Mouse (Mus musculus): ENCODE results near the gene Lin7b.
"Not testable (repeated sequence)": the region's sequence is repeated elsewhere in the genome, so short reads cannot be mapped to it uniquely, and the experiment has no call there.

Gene Lin7b

DNA sequence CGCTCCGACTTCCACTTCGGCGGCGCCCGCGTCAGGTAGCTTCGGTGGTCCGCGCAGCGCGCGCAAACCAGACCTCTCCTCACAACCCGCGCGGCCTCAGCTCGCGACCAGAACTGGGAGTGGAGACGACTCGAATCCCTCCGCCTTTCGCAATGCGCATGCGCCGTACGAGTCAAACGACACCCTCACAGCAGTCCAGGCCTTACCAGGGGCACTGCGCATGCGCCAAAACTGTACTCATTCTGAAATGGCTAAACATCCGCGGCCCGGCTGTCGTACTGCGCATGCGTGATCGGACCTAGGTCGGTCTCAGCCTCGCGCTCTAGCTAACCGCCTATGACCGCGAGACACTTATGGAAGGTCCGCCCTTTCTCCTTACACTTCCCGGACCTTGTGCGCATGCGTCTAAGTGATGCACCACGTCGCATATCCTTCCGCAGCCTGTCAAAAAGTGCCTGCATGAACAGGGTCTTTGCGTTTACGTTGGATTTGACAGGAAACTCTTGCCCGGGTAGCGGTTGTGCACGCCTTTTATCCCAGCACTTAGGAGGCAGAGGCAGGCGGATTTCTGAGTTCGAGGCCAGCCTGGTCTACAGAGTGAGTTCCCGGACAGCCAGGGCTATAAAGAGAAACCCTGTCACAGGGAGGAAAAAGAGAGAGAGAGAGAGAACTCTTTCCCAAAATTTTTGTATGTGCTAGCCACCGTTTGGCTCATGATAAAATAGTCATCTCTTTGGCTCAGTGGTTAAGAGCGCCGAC, 25.4 kb upstream of the Lin7b start, which contains the start of gene Snrnp70:
Snrnp70 (minus strand) TSS at position 165 of the 759 bp plus-strand sequence.
- peak; percentile 100 for DNase-seq

DNA sequence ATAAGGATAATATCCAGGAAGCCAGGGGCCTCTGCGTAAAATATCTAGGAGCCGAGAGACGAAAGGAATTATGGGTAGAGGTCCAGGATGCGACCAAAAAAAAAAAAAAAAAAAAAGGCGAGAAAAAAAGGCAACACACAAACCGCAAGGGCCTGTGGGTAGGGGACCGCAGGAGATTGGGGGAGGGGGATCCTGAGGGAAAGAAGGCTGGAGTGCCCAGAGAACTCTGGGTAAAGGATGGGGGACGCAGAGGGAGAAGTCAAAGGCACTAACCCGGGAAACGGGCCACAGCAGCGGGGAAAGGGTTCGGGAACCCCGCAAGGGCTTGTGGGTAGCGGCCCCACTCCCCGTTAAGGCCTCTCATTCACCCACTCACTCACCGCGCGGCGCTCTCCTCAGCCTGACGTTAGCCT, 24.8 kb upstream of the Lin7b start:
- no peak for DNase-seq

DNA sequence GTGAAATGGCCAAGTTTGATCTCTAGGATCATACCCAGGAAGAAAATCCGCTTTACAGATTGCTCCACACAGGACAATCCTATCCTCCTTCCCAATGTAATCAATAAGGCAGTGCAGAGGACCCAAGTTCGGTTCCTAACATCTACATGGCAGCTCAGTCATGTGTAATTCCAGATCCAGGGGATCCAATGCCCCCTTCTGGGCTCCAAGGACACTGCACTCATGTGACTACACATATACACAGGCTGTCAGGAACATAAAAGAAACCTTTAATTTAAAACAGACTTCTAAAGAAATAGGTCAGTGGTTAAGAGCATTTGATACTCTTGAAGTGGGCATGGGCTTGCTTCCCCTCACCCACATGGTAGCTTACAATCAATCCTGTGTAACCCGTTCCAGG, 15.7 kb upstream of the Lin7b start:
- no peak for DNase-seq

DNA sequence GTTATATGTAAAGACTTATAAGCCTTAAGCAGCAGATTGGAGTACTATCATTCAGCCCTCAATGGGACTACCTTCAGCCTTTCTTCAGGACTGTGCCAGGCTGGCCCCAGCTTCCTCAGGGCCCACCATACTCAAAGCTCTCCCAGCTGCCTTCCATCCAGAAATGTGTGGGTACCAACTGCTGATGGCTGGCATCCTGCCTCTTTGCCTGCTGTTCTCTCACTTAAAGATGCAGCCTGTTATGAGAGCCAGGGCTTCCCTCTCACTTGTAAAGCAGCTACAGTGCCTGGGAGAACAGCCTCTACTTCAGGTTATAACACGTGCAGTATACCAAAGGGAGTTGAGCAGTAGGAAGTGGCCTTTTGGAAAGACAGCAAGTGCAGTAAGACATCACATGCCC, 5.7 kb upstream of the Lin7b start:
- no peak for DNase-seq

DNA sequence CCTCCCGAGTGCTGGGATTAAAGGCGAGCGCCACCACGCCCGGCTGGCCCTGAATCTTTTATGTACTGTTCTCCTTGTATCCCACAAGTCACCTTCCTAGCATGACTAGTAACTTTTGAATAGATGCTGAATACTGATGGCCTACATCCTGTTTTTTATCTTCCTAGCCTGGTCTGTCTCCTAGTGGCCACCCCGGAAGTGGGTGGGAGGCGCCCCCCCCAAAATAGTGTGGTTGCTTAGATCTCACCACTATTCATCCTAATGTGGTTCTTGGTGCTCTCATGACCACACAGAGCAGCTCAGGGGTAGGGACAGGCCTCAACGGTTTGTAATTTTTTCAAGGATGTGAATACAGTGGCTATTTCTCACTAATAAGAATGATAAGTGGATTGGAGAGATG, 4.2 kb upstream of the Lin7b start:
- no peak for DNase-seq

DNA sequence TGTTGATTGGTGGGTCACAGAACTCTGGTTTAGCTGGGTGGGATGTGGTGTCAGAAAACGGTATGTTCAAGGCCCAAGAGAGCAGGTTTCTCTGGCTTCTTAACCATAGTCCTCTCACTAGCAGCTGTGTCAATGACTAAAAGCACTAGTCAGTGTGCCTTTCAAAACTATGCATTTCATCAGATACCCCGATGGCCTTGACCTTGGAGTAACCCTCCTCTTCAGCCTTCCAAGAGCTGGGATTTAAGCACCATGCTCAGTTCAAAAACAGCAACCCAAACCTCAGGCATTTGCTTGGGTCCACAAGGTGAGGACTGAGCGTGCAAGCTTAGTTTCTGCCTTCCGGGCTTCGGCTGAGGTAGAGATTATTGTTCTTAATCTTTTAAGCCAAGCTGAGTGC, 2.0 kb upstream of the Lin7b start:
- no peak for DNase-seq

DNA sequence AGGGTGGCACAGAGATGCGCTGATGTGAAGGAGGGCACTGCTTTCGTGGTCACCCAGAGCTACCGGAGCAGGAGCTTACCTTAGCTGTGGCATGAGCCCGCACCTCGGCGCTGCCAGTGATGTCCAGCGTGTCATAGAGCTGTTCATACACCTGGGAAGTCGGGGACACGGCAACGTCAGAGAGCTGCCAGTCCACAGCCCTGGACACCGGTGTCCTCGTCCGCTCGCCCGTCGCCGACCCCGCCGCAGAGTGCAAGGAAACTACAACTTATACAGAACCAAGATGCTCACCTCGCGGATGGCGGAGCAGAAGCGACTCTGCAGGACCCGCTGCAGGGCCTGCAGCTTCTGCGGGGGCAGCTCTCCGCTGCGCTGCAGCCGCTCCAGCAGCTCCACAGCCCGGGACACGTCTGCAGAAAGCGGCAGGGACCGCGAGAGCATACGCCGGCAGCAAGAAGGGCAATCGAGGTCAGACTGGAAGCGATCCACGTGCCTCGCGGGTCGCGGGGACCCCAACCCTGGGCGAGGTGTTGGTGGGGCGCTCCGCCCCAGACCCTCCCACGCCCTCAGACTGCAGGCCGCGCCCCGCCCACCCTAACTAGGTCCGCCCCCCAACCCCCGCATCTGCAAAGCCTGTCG, 428 bp downstream of the Lin7b start:
- no peak for DNase-seq

DNA sequence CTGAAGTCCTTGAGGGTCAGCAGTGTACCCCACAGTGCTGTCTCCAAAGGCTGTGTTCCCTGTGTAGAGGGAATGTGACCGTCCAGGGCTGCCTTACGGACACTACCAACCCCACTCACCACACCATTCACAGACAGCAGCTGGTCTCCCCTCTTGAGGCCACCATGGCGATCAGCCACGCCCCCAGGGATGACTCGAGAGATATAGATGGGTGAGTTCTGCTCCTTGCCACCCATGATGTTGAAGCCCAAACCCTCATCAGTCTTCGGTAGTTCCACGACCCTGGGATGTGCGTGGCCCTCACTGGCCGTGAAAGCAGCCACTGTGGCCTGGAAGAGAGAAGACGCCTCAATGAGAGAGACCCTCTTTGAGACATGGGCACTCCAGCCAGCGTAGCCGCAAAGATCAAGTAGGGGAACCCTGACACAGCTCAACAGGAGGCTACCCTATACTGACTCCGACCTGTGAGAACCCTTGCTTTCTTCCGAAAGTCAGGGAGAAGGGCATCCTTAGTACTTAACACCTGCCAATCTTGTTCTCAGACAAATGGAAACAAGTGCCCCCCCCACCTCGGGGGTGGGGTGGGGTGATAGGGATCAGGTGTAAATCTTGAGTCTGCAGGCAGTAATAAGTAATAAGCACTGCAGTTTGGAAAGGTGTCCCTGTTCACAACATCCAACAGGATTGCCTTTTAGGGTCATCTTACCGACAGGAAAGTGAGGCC, 1.2 kb downstream of the Lin7b start:
- no peak for DNase-seq

DNA sequence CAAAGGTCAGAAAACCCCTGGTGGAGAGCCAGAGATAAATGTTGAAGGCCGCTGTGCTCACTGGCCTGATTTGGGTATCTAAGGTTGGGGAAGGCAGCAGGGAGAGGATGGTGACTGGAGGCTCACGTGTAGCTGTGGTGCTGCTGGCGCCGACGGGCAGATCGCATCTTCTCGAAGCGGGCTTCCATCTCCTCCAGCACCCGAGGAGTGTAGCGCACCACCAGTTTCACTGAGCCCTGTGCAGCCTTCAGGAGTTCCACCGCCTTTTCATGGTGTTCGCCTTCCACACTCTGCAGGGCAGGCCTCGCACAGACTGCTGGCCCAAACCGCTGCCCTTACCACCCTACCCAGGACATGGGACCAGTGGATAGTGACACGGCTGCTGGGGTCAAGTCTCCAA, 2.2 kb downstream of the Lin7b start:
- no peak for DNase-seq

DNA sequence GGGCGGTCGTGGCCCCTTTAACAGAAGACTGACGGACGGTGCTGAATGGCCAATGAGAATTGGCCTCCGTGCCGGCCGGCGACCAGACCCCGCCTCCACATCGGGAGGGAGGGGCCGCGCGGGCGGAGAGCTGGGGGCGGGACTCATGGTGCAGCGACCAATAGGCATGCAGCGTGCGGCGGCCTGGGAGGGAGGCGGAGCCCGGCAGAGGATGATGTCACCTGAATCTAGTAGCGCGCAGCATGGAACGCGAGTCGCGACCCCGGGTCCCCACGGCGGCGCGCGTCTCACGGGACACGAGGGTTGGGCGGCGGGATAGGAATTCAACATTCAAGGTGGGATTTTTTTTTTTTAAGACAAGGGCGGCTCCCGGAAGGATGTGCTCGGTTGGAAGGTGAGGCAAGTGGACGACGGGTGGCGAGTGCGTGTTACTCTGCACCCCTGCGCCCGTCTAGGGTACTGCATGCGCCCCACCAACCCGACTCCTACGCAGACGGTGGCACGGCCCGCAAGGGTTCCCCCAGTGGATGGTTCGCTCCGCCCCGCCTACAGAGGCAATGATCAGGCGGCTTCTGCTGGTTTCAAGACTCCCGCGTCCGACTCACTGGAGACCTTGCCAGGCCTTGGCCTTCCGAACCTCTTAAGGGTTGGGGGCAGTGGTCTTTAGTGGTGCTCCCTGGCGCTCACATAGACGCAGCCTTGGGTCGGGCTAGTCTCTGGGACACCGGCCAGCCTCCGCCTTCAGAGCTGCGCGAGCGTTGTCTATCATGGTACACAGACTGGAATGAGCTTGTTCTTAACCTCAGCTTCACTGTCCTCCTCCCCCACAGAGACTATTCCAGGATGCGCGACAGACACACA, 3.1 kb downstream of the Lin7b start:
- peak; percentile 97 to 98 for DNase-seq

DNA sequence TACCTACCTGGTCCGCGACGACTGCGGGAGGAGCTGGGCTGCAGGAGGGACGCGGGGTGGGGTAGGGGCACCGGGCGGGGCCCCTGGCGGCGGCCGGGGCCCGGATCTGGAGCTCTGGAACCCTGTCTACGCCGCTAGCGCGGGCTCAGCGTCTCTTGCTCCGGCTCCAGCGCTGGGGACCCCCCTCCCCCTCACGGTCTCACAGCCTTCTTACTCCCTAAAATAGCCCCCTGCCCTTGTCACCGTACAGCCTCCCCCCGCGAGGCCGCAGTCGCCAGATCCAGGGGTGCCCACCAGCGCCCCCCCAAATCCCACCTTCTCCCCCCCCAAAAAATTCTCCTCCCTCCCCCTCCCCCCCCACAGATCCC, 3.7 kb downstream of the Lin7b start, which contains the start of gene Ppfia3:
Ppfia3 (minus strand) TSS at position 368 of the 368 bp plus-strand sequence.
- DNase-seq: no peak

DNA sequence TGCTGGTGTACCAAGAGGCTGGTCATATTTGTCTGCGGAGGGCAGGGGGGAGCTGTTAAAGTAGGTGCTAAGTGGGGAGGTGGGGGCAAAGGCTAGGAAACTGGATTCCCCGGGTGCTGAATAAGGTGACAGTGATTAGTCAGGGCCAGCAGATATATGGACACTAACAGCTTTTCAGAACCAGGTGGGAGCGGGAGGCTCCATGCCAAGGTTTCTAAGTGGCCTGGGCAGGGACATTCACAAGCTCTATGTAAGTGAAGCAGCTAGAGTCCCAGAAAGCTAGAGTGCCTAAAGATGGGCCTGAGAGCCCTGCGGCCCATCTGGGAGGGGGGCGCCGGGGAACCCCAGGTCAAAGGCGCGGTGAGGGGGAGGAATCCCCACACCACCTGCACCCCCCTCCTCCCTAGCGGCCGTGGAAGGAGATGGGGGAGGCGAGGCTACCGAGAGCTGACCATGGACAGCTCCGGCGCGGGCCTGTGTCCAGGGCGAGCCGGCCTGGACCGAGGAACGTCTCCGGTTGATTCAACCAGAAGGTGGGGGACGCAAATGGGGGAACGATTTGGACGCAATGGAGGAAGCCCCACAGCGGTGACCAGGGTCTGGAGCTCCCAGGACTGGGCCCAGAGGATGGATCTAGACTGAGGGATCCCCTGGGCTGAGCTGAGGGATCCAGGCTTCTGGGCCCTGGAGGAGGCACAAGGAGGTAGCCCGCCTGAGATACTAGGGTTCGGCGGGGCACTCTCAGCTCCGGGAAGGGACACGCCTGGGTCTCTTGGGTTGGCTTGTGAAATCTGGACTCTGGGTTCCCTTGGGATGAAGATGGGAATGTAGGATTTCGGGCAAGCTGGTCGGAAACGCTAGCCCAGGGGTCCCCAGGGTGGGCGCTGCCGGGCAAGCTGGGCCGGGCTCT, 4.4 kb downstream of the Lin7b start:
- peak; percentile 78 to 82 for DNase-seq

DNA sequence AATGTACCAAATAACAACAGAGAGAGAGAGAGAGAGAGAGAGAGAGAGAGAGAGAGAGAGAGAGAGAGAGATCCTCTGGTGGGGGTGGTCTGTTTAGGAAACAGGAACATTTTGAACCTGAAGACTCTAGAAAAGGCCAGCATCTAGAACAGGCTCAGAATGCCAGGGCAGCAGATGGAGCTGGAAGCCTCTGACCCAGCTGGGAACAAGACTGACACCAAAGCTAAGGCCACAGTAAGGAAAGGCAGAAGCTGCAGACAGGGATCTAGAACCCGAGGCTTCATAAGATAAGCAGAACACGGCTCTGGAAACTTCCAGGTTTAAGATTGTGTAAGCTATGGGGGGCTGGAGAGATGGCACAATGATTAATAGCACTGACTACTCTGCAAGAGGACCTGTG, 6.4 kb downstream of the Lin7b start:
- DNase-seq: no peak

DNA sequence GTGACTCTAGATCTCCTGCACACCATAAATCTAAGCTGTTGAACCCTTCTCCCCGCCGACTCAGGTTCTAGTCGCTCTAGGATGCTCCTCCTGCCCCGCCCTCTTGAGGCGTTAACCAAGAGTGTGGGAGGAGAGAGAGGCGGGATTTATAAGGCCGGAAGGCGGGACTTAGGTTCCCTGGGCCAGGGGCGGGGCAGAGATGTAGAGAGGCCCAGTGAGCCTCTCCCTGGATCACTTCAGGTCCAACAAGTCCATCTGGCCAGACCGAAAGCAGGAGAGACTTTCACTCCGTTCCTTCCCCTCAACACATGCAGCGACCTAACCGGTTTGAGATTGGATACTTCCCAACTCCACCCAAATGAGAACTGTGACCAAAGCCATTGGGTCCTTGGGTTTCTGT, 7.6 kb downstream of the Lin7b start:
- peak; percentile 61 to 71 for DNase-seq

DNA sequence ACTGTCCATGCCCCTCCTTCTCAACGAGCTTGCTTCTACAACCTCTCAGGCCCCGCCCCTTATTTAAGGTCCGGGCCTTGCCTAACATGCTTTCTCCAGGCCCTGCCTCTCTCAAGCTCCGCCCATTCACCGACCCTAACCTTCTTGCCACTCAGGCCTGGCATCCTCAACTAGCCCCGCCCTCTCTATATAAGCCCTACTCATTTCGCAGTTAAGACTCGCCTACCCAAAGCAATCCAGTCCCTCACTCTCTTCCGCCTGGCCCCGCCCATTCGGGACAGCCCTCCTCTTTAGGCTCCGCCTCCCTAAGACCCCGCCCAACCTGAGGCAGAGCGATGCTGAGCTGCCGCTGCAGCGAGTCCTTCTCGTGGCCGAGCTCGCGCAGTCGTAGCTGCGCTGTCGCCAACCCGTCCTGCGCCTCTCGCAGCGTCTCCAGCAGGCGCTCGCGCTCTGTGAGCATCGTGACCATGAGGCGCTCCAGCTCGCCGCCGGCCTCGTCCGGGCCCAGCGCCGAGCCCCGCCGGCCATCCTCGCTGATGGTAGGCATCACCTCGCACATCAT, 9.1 kb downstream of the Lin7b start:
- DNase-seq: peak; percentile 86 to 91

DNA sequence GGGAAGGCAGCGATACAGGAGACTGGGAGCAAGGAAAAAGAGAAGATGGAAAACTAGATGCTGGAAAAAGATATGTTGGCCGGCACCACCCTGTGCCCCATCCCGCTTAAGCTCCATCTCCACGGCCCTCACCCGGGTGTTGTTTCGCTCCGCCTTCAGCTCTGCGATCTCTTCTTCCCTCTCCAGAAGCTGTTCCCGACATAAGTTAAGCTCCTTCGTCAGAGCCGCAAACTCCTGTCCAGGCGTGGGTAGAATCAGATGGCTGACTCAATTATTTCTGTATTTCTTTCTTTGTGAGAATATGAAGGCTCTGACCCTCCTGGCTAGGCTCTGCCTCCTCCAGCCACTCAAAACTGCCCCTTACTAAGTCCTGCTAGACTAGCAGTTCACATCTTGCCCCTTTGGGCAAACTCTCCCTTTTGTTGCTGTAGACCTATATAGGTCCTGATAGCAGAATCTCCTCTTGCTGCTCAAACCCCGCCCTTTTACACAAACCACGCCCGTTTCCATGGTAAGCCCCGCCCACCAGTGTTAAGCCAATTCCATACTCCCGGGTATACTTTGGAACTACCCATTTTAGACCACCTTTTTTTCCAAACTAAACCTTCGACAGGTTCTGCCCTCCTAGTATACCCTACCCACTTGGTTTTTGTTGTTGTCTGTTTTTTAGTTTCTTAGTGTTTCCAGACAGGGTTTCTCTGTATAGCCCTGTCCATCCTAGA, 9.8 kb downstream of the Lin7b start:
- no peak for DNase-seq

DNA sequence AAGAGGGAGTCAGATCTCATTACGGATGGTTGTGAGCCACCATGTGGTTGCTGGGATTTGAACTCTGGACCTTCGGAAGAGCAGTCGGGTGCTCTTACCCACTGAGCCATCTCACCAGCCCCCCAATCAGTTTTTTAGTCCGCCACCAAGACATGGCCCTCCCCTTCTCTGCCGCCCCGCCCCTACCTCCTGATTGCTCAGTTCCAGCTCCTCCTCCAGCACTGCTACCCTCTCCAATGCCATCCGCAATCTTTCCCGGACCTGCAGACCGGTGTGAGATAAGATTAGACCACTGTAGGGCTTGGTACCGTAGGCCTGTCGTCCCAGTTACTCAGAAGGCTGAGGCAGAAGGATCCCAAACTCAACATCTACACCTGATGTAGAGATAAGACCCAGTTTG, 11.3 kb downstream of the Lin7b start:
- not testable (repeated sequence) for DNase-seq

DNA sequence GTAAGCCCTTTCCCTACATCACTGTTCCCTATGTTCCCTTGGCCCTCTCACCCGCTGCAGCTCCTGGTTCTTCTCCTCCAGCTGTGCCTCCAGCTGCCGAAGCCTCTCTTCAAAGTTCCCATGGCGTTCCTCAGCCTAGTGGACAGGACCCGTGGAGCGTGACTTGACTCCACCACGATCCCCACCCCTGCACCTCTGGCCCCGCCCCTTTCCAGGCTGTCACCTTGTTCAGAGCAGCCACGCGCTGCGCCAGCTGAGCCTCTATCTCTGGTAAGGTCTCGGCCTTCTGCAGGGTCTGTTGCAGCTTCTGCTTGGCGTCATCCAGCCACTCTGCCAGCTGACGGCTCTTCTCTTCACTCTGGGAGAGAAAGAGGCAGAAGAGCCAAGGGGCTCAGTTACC, 14.3 kb downstream of the Lin7b start:
- peak in 1 of 2 experiments; percentile 64 for DNase-seq

DNA sequence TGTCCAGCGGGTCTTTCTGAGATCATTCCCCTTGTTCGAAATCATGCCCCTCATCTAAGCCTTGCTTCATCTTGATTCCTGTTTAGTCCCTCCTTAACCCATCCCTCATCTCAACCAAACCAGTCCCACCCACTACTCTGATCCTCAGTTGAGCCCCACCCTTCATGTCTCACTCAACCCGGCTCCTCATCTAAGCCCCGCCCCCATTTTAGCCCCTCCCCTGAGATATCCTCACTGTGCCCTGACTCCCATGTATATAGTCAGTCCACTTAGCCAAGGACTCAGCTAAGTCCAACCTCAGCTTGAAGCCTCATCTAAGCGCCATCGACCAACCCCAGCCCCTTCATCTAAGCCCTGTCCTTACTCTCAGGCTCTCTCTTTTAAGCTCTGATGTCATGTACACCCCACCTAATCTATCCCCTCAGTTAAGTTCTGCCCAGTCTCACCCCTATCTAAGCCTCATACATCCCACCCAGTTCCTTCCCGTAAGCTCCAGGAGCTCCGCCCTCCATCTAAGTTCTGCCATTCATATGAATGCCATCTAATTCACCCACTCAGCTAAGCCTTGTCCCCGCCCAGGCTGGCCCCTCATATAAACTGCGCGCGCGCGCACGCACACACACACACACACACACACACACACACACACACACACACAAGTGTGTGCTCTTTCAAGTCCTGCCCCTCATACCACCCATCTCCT, 14.9 kb downstream of the Lin7b start:
- DNase-seq: no peak

DNA sequence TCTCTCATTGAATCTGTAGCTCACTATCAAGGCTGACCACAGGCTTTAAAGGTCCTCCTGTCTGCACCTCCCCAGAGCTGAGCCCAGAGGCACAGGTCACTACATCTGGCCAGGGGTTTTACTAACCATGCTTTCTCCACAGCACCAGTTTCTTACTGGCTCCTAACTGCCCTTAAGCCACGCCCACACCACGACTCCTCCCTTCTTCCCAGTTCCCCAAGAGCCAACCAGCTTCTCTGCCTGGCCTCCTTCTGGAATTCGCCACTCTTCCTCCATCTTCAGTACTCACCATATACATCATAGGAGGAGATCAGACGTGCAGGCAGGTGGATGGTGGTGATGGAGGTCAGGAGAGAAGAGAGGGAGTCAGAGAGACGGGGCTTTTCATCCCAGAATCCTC, 17.3 kb downstream of the Lin7b start:
- DNase-seq: no peak
